Mouse (Mus musculus) liver, postnatal 0 days (tissue): ENCODE results near the gene Mical3.

Experiments
- CTCF ChIP-seq: sonication (generic); IDR thresholded peaks from 2 replicates; pipeline ENCODE4 v1.5.1; 2016; ENCODE audit warnings: antibody characterized with exemption, low read depth
- EP300 ChIP-seq: IDR thresholded peaks from 2 replicates; pipeline ENCODE4 v1.6.1; 2016; ENCODE audit warnings: antibody characterized with exemption, low read depth, mild to moderate bottlenecking

DNA sequence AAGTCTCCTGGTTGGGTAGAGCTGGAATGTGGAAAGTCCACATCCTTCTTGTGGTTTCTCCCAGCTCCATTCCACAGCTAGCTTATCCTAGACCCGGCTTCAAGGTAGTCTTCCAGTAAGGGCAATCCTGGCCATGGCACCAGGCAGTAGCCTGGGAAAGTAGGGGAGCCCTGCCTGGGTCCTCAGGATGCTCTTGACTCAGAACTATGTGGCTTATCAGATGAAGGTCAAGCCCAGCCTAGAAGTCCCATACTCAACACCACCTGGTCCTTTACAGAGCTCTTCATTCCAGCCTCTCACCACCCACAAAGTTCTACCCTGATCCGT lies 215.2 kb downstream of the Mical3 start:
- TF ChIP-seq CTCF (no peak), EP300 (no peak)
